Mouse (Mus musculus) adrenal gland, adult 18-20 months (tissue): Measurements from ENCODE around the gene Slc9a9. TPM values are rescaled to one million over a fixed set of nuclear protein-coding genes. Genes with fewer than 3 reads are reported as not detected.

Source experiments
- DNase-seq, 2 experiments: peaks; one replicate each; pipeline ENCODE4 v3.0.0; 2021 to 2022; ENCODE audit warnings: low spot score in 2 of 2
- total RNA-seq, 2 experiments: library from RNA; stranded (reverse); gene quantifications; 1 replicate in 1 of 2; 2 replicates in 1 of 2; pipeline ENCODE4 v1.2.3; 2021

Gene Slc9a9
- total RNA-seq, 2 experiments from 2014 or later: 2.4 to 4.1 TPM

- no peak for DNase-seq
Observed at GRCm38 (mm10) chr9:94730396-94730795, 60.7 kb downstream of the Slc9a9 start.

DNA sequence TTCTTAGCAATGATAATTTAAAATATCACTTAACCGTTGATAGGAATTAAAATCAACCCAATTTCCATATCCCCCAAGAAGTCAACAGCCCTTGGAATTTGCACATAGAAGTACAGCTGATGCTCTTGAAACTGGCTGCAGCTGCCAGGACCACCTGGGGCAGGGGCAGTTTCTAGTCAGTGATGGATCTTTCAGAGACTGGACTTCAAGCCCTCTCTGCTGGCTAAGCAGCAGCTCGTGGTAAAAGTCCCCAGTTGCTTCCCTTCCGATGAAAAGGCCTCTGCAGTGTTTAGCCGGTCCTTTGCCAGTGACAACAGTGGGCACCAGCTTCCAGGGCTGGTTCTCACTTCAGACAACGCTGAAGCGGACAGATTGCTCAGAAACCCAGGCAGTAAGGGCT lies 62.4 kb downstream of the Slc9a9 start:
- no peak for DNase-seq

GRCm38 (mm10) chr9:94732599-94733287 lies 63.0 kb downstream of the Slc9a9 start:
- no peak for DNase-seq

- no peak for DNase-seq
Observed at GRCm38 (mm10) chr9:94734320-94734719, 64.6 kb downstream of the Slc9a9 start.

GRCm38 (mm10) chr9:94737226-94737625 lies 67.5 kb downstream of the Slc9a9 start:
- no peak for DNase-seq

GRCm38 (mm10) chr9:94738555-94739427 lies 69.1 kb downstream of the Slc9a9 start:
- DNase-seq: peak; percentile 58 to 68

GRCm38 (mm10) chr9:94740841-94741240 lies 71.1 kb downstream of the Slc9a9 start:
- DNase-seq: no peak

DNA sequence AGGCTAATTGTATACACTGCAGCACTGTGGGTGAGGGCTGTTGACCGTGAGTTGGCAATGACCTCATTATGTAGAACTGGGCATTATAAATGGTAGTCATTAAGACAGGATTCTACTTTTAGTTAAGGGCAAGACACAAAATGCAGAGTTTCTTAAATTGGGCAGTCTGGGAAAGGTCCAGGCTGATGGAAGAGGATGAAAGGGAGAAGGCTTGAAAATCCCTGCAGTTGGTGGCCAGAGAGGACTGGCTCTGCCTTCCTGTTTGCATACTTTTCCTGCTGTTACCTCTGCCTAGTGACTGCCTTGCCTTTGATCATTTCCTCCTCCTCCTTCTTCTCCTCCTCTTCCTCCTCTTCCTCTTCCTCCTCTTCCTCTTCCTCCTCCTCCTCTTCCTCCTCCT lies 73.6 kb downstream of the Slc9a9 start:
- no peak for DNase-seq

GRCm38 (mm10) chr9:94748503-94748902 lies 78.8 kb downstream of the Slc9a9 start:
- DNase-seq: no peak

GRCm38 (mm10) chr9:94750187-94750586 lies 80.5 kb downstream of the Slc9a9 start:
- no peak for DNase-seq

DNA sequence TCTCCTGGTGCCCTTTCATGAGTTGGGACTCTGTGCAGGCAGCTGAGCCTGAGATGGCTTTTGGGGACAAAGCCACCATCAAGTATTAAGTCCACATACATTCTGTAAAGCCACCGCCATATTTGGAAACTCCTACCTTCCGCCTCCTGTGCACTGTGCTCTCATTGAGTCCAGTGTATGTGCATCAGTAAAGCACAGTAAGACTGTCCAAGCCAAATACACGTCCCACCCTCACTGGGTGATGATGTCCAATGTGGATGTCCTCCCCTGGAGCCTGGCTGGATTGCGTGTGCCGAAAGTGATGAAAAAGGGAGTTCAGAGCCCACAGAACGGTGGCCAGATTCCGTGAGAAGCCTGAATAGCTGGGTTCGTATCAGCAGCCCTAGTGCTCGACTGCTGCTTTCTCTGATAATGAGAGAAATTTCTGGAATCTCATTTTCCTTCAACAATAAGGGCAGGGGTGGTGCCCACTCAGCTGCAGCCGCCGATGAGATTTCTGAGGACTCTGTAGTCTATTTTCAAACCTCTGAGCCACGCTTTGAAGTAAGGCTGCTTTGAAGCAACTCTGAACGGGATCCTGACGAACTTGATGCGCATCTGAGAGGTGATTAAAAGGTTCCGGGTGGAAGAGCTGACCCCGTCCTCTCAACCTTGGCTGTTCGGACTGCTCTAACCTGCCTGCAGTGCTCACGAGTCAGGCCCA lies 81.4 kb downstream of the Slc9a9 start:
- no peak for DNase-seq

DNA sequence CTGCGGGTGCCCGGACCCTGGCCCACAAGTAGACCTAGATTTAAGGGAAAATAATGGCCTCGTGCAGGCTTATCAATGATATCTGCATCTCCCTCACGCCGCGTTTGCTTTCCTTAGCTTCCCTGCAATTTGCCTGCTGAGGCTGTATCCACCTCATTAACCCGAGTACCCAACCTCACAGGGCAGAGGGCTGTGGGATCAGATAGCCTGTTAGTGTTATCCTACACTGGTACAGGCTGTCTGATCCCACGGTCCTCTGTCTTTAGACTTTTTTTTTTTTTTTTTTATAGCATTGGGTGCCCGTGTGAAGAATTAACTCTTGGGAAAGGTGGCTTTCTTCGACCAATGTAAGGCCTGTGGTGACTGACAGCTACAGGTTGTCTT lies 81.9 kb downstream of the Slc9a9 start:
- DNase-seq: no peak

DNA sequence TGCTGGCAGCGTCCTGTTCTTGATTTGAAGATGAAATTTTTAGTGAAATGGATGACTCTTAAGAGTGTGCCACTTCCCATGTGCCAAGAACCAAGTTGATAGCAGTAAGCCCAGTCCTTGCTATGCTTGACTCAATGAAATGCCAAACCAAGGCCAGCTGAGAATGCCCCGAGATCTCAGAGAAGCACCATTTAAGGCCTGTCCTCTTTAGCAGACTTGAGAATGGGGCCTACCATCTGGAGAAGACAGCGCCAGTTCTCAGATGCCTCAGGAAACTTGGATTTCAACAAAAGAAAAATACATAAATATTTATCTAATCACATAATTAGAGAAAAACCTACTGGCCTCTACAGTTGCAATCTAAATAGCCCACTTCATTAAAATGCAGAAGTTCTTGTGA lies 82.4 kb downstream of the Slc9a9 start:
- no peak for DNase-seq

DNA sequence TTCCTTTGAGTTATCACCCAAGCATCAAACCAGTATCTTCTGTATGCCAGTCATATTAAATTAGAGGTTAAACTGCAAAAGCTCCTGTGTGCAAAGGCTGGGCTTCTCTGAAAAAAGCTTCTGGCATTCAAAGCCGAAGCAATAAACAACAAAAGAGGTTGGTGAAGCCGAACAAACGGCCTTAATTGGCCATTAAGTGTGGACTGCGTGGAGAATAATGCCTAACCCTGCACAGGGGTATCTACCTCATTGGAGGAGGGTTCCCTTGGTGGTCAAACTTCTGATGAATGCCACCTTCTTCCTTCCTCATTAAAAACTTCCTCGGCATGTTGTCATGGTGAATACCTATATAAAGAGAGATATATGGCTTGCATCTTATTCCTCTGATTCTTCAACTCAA lies 90.2 kb downstream of the Slc9a9 start:
- no peak for DNase-seq

DNA sequence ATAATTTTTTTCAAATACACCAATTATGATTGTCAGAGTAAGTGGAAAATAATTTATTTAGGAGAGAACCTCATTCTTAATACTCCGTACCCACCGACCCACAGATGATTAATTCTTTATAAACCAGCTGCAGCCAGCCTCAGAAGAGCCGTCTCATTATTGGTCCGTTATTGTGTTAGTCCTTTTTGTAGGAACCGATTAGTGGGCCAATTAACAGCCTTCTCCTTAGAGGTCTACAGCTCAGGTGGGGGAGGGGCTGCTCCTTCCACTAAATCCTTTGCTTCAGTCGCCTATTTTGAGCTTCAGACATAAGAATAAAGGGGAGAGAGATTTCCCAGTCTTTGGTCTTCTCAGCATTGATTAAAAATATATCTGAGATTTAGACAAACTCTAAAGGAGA lies 98.4 kb downstream of the Slc9a9 start:
- DNase-seq: no peak

DNA sequence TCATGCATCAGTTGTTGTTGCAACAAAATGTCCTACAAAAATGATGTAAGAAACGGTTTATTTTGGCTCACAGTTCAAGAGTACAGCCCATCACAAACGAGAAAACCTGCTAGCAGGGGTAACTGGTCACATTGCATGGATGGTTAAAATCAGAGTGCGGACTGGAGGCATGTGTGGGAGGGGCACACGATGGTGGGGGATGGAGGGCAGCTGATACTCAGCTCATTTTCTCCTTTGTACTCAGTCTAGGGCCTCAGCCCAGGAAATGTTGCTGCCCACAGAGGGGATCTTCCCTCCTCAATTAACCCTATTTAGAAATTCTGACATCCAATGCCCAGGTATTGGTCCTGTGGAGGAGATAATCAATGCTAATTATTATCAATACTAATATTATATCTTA lies 98.8 kb downstream of the Slc9a9 start:
- DNase-seq: no peak

DNA sequence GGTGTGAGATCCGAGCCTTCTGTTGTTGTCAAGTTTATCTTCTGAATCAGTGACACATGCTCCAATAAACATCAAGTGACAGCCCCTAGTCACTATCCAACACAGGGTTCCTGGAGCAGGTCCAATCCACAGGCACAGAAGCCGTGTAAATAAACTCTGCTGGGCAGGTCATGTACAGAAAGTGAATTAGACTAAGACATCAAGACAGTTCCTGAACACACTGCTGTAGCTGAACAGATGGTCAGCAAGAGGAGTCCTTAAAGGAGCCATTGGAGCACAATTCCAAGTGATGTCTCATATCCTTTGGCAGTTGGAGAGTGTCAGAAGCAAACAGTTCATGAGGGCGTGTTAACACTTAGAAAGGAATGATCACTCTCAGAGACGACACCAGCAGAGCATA lies 103.6 kb downstream of the Slc9a9 start:
- no peak for DNase-seq

- no peak for DNase-seq
Observed at GRCm38 (mm10) chr9:94788261-94788660, 118.6 kb downstream of the Slc9a9 start.

- no peak for DNase-seq
Observed at GRCm38 (mm10) chr9:94790966-94791365, 121.3 kb downstream of the Slc9a9 start.

- DNase-seq: no peak
Observed at GRCm38 (mm10) chr9:94803073-94803472, 133.4 kb downstream of the Slc9a9 start.

GRCm38 (mm10) chr9:94805506-94805905 lies 135.8 kb downstream of the Slc9a9 start:
- DNase-seq: no peak

DNA sequence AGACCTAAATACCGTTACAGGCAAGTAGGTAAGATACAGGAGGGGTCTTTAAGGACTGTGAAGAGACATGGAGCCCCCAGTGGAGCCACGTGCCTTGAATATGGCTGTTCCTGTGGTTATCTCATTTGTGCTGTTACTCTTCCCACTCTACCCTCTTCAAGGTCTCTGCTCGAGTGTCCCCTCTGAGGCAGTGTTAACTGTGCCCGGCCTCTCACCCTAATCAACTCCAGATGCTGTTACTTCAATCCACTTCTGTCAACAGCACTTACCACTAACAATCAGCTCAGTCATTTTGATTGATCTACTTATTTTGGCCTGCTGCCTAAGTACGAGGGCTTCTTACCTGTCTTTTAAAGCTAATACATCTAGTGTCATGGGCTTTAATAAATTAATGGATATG lies 145.8 kb downstream of the Slc9a9 start:
- no peak for DNase-seq
